Mouse (Mus musculus) Patski (cell line): ENCODE results near the gene Pear1. TPM values are rescaled to one million over a fixed set of nuclear protein-coding genes. Genes with fewer than 3 reads are reported as not detected.

Experiments used
- ATAC-seq: fragments of 100-300 bp; one replicate; pipeline ENCODE4 v1.8.0; 2021
- CTCF ChIA-PET: fragments of 350-600 bp; sonication (Branson Sonifier 250); formaldehyde crosslinking; loops from one replicate; lab custom pipeline; 2022; ENCODE audit warnings: inconsistent platforms; lab: Charles Lee
- POLR2A ChIA-PET: fragments of 350-600 bp; sonication (Branson Sonifier 250); formaldehyde crosslinking; loops from one replicate; lab custom pipeline; 2022; ENCODE audit warnings: antibody characterized with exemption, inconsistent platforms; lab: Charles Lee
- DNase-seq: peaks from one replicate; pipeline ENCODE4 v3.0.0-alpha.2; 2011; ENCODE audit warnings: low read depth, low spot score
- H3K27me3 ChIP-seq: fragments of 371-371 bp; one replicate; pipeline ENCODE4 v1.5.1; 2021
- CTCF ChIP-seq: fragments of 100-300 bp; IDR thresholded peaks from one replicate; pipeline ENCODE4 v1.5.1; 2021
- in situ Hi-C: fragments of 300-500 bp; cut with MboI; formaldehyde crosslinking; loops from 3 replicates; pipeline ENCODE4 v1.11.1; 2018; ENCODE audit warnings: low pct_unique_long_range_greater_than_20kb, mixed read lengths
- polyA plus RNA-seq: library from polyadenylated mRNA; unstranded; gene quantifications from one replicate; pipeline ENCODE4 v1.2.3, GENCODE M21; 2021

The Pear1 gene
- polyA plus RNA-seq, 1 experiment from 2014 or later: 2.8 TPM

DNA sequence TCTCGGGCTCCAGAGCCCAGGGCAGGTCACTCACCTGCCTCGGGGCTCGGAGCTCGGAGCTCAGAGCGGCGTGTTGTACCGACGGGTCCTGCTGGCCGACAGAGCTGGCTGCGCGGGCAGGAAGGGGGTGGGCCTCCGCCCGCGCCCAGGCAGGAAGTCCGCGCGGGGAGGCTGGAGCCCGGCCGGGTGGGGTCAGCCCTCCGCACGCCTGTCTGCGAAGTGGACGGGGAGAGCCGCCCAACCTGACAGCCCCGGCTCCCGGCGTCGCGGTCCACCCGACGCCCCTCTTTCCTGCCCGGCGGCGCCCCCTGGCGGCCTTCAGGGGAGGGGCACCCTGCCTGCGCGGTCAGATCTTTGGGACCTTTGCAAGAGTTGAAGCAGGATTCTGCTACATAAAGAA lies 55.3 kb downstream of the Pear1 start:
- ATAC-seq: peak; percentile 51
- no peak for TF ChIP-seq CTCF
- in situ Hi-C loops: no loop called here
- peaks cover 18% of the 10 kb centered on the region for H3K27me3 ChIP-seq
- no peak for DNase-seq
- POLR2A ChIA-PET: interaction anchor here (0.7 to 1.7 kb wide), 6 partner anchors 11 to 1632 kb away, joined by 3 to 6 read pairs (median 3); partner anchors contain the start of gene Lrrc71
- CTCF ChIA-PET: interaction anchor here (0.9 to 7.4 kb wide), 18 partner anchors 9 to 192 kb away, joined by 3 to 60 read pairs (median 6); partner anchors contain the start of genes Lrrc71 and Ntrk1

DNA sequence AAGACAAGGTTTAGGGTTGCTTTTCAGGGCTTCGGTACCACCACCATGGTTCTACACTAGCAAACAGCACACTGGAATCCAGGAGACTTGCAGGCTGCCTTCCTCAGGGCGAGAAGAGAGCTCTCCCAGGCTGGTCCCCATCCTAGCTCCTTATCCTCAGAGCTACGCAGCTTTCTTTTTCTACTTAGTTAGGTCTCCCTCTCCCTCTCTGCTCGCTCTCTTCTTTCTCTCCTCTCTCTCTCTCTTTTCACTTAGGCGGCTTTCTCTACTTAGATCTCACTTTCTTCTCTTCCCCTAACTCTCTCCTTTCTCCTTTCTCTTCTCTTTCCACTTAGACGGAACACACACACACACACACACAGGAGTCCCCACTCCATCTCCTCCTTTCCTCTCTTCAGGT lies 55.7 kb downstream of the Pear1 start:
- no peak for ATAC-seq
- in situ Hi-C loops: no loop called here
- no peak for TF ChIP-seq CTCF
- DNase-seq: no peak
- ChIA-PET POLR2A (interaction anchor here (1.0 to 1.7 kb wide), 4 partner anchors 10 to 226 kb away, joined by 3 to 6 read pairs (median 4); partner anchors contain the start of gene Lrrc71), CTCF (interaction anchor here (0.9 to 7.4 kb wide), 16 partner anchors 9 to 192 kb away, joined by 3 to 60 read pairs (median 6); partner anchors contain the start of genes Lrrc71 and Ntrk1)
- peaks cover 14% of the 10 kb centered on the region for H3K27me3 ChIP-seq

- DNase-seq: no peak
- ChIA-PET POLR2A (interaction anchor here (1.7 kb wide), 1 partner anchor 19 kb away, joined by 3 read pairs; the partner anchor contains the start of gene Lrrc71), CTCF (interaction anchor here (0.9 to 7.4 kb wide), 14 partner anchors 12 to 193 kb away, joined by 3 to 60 read pairs (median 9); partner anchors contain the start of genes Lrrc71 and Ntrk1)
- no peak for TF ChIP-seq CTCF
- ATAC-seq: no peak
- peaks cover 10% of the 10 kb centered on the region for H3K27me3 ChIP-seq
- in situ Hi-C loops: no loop called here
Measured at GRCm38 (mm10) chr3:87767764-87768163, 56.3 kb downstream of the Pear1 start.

DNA sequence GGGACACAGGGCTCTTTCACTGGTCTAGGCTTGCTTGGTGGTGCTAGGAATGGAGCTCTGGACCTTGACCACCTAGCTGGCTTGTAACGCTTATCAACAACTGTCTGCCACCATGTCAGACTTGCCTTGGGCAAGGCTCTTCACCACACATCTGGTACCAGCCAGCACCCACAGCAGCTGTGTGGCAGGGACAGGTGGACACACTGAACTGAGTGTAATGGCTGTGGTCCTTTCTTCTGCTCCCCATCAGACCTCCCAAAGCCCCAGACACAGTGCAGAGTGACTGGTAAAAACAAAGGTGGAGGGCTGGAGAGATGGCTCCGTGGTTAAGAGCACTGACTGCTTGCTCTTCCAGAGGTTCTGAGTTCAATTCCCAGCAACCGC lies 57.8 kb downstream of the Pear1 start:
- no peak for DNase-seq
- TF ChIP-seq CTCF: no peak
- H3K27me3 ChIP-seq: no peaks in the 10 kb centered on the region
- in situ Hi-C loops: no loop called here
- ATAC-seq: no peak
- ChIA-PET CTCF (interaction anchor here (2.3 to 7.4 kb wide), 2 partner anchors 11 to 72 kb away, joined by 10 to 60 read pairs; no protein-coding TSS in a partner anchor), POLR2A (no interaction called here)

DNA sequence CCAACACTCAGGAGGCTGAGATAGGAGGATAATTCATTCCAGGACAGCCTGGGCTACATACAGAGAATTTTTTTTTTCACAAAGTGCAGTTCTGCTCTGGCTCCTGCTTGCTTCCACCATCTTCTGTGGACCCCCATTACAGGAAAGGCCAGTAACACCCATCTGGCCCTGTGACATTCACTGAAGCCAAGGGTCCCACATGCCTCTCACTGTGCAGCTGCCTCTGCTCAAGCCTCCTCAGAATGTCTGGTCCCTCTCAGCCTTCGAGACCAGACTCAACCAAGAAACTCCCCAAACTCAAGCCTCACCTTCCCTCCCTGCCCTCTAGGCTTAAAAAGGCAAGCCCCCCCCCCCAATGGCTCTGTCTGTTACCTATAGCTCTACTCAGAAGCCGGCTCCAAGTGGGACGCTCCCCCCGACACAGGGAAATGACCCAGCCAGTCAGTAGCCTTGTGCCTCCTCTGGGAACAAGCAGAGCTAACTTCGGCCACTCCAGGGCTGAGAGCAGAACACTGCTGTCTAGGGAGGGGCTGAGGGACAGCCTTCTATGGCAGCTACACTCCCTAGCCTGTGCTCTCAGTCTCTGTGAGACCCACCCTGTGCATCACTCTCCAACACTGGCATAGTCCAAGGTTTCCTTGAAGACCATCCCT lies 58.3 kb downstream of the Pear1 start:
- DNase-seq (no peak), ATAC-seq (no peak)
- ChIA-PET POLR2A (no interaction called here), CTCF (interaction anchor here (1.9 to 7.4 kb wide), 3 partner anchors 10 to 73 kb away, joined by 8 to 60 read pairs (median 10); no protein-coding TSS in a partner anchor)
- no peak for TF ChIP-seq CTCF
- H3K27me3 ChIP-seq: no peaks in the 10 kb centered on the region
- in situ Hi-C loops: no loop called here

DNA sequence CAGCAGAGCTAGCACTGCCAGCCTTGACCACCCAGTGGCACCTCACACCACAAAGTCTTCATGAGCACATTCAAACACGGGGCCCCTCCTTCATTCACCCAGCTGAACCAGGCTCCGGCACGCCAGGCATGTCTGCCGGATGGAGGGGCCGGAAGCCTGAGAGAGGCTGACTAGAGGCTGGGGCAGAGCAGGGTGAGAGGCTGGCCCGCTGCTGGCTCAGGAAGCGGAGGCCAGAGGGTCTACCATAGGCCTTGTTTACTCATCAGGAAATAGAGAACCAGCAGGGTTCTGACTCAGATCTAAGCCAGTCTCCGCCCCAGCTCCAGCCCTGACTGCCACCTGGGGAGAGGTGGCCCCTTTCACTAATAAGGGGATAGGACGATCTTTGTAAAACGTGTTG lies 59.0 kb downstream of the Pear1 start:
- ChIA-PET POLR2A (no interaction called here), CTCF (interaction anchor here (1.9 kb wide), 1 partner anchor 9 kb away, joined by 8 read pairs; no protein-coding TSS in a partner anchor)
- DNase-seq (no peak), ATAC-seq (no peak)
- in situ Hi-C loops: no loop called here
- no peaks in the 10 kb centered on the region for H3K27me3 ChIP-seq
- no peak for TF ChIP-seq CTCF

- POLR2A ChIA-PET: no interaction called here
- no peak for TF ChIP-seq CTCF
- no peak for DNase-seq
- in situ Hi-C loops: no loop called here
- no peaks in the 10 kb centered on the region for H3K27me3 ChIP-seq
- CTCF ChIA-PET: interaction anchor here (1.9 kb wide), 1 partner anchor 8 kb away, joined by 8 read pairs; no protein-coding TSS in a partner anchor
- no peak for ATAC-seq
Measured at GRCm38 (mm10) chr3:87764506-87764905, 59.6 kb downstream of the Pear1 start.

- DNase-seq (no peak), ATAC-seq (no peak)
- H3K27me3 ChIP-seq: no peaks in the 10 kb centered on the region
- ChIA-PET POLR2A (no interaction called here), CTCF (interaction anchor here (1.0 to 1.9 kb wide), 3 partner anchors 8 to 53 kb away, joined by 3 to 8 read pairs (median 3); no protein-coding TSS in a partner anchor)
- TF ChIP-seq CTCF: no peak
- in situ Hi-C loops: no loop called here
Measured at GRCm38 (mm10) chr3:87763683-87764289, 60.3 kb downstream of the Pear1 start.

DNA sequence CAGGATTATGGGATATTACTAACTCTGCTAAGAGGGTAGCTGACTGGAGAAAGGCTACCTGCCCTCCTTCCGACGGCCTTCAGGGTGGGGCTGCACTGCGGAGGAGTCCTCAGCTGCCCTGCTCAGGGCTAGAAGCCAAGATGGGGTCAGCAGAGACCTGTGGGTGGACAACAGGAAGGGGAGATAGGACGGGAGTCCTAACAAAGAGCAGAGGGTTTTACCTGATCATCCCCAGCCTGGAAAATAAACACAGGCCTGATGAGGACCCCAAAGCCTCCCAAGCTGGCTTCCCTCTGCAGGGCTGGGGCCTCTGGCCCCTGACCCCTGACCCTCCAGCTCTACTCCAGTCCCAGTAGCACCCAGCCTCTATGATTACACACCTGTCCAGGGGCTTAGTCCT lies 60.9 kb downstream of the Pear1 start:
- no peaks in the 10 kb centered on the region for H3K27me3 ChIP-seq
- DNase-seq: no peak
- ChIA-PET CTCF (interaction anchor here (1.0 to 1.3 kb wide), 2 partner anchors 9 to 54 kb away, joined by 3 read pairs; no protein-coding TSS in a partner anchor), POLR2A (no interaction called here)
- ATAC-seq: no peak
- TF ChIP-seq CTCF: no peak
- in situ Hi-C loops: no loop called here
